Mouse (Mus musculus) frontal cortex, postnatal 36 days (tissue): ENCODE results near the gene Nup107.

ENCODE experiments used
- DNase-seq, 2 experiments: peaks; one replicate each; pipeline ENCODE4 v3.0.0; 2022; ENCODE audit warnings: low spot score in 2 of 2

The Nup107 gene

DNA sequence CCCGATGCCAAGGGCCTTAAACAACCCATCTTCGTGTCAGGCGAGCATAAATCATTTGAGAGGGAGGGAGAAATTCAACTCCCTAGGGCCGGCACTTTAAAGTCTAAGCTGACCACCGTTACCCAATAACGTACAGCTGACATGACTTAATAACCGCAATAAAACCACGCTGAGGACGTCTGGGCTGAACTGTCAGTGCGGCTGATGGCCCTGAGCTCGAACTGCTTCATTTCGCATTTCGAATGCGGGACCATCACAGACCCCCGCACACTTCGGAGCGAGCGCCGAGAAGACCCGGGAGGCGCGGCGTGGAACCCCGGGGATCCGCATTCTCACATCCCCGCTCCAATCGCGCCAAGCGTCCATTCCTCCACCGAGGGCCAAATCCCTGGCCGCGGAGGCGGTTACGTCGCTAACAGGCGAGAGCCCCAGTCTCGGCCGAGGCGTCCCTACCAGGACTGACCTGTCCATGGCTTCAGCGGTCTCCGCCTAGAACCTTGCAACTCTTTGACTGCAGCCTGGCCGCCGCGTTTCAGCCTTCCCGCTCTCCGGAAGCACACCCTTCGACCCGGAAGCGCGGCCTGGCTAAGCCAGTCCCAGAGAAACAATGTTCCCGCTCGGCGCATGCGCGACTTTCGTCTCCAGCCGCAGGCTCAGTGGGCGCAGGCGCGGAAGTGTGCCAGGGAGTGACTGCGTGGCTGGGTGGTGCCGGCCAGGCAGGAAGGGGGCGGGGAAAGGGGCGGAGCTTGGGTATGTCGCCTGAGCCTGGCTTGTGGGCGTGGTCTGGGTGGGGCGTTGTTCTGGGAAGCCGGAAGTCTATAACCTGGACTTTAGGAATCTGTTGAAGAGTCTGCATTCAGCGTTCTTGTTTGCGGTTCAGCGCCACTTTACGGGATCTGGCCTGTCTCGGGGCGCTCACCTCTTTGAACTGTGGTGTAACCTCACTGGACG lies at the start of gene Nup107:
Gene Nup107 (minus strand): TSS at position 565 of the 951 bp plus-strand sequence.
- DNase-seq: peak; percentile 100

GRCm38 (mm10) chr10:117841765-117842164 lies 49.3 kb upstream of the Nup107 start:
- no peak for DNase-seq

- no peak for DNase-seq
Observed at GRCm38 (mm10) chr10:117840431-117840995, 48.0 kb upstream of the Nup107 start.

DNA sequence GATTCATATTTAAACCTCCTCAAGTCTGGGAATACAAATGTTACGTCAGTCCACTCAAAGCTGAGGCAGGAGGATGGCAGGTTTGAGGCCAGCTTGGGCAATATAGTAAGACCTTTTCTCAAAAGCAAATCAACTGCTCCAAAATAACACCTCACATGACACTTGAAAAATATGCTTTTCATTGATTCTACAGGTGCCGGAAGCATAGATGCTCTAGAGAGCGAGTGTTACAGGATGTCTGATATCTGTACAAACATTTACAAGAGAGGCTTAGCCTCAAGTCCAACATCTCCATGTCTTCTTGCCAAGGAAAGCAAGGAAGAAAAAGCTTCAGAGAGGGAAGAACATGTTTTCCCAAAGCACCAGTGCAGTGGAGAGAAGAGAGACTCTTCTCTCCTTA lies 47.2 kb upstream of the Nup107 start:
- no peak for DNase-seq

GRCm38 (mm10) chr10:117838924-117839323 lies 46.4 kb upstream of the Nup107 start:
- no peak for DNase-seq

- DNase-seq: no peak
Observed at GRCm38 (mm10) chr10:117836354-117836753, 43.8 kb upstream of the Nup107 start.

DNA sequence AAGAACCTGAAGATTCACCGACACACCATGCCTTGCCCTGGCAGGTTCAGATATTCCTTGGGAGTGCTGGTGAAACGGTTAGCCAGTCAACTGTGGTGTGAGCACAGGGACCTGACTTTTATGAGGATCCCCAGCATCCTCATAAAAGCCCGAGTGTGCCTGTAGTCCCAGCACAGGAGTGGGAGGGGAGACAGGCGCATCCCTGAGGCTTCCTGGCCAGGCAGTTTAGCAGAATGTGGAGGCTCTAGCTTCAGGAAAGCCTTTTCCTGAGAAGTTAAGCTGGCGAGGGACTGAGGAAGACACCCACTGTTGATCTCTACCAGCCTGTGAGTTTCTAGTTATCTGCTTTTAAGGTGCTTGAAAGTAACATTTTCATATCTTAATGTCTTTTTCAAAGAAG lies 42.9 kb upstream of the Nup107 start:
- DNase-seq: no peak

GRCm38 (mm10) chr10:117830797-117831196 lies 38.3 kb upstream of the Nup107 start:
- DNase-seq: no peak

- DNase-seq: no peak
Observed at GRCm38 (mm10) chr10:117829472-117830155, 37.1 kb upstream of the Nup107 start.

GRCm38 (mm10) chr10:117829022-117829421 lies 36.5 kb upstream of the Nup107 start:
- no peak for DNase-seq

DNA sequence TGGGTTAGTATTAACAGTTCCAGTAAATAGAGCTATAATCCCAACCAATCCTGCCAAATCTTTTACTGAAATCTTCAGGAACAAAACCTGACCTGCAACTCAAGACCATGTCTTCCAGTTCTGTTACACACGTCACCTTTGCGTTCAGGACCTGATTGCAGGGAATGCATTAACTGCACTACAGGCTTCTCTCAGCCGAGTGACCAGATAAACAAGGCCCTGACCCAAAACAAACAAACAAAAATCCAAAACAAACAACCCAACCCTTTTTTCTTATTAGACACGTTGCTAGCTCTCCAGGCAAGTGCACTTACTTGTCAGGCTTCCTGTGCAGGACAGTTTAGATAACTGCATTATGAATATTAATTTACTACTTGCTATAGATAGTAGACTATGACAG lies 36.0 kb upstream of the Nup107 start:
- no peak for DNase-seq

DNA sequence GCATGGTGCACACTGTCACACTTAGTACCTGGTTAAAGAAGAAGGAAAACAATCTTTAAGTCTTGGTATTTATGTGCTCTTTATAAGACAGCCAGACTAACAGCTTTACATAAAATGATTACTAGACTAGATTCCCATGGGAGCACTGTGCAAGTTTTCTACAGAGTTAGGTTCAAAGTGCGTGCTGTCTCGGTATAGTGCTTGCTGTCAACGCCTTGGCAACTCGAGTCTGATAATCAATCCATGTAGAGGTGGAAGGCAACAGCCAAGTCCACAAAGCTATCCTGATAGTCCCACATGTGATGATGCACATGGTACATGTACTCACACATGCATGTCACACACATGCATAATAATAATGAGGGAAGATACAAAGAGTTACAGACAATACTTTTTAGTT lies 32.1 kb upstream of the Nup107 start:
- no peak for DNase-seq

GRCm38 (mm10) chr10:117824139-117824538 lies 31.6 kb upstream of the Nup107 start:
- no peak for DNase-seq

DNA sequence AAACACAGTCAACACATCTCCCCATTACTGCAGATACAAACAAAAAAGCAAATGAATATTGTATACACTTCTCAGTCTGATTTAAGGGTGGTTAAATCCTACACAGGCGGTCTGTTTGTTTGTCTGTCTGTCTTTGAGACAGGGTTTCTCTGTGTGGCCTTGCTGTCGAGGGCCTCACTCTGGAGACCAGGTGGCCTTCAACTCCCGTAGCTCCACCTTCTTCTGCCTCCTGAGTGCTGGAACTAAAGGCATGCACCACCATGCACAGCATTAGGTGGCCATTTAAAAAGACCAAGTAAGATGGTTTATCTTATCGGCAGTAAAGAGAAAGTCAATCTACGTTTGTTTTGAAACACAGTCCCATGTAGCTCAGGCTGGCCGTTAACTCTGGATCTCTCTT lies 30.8 kb upstream of the Nup107 start:
- DNase-seq: no peak

DNA sequence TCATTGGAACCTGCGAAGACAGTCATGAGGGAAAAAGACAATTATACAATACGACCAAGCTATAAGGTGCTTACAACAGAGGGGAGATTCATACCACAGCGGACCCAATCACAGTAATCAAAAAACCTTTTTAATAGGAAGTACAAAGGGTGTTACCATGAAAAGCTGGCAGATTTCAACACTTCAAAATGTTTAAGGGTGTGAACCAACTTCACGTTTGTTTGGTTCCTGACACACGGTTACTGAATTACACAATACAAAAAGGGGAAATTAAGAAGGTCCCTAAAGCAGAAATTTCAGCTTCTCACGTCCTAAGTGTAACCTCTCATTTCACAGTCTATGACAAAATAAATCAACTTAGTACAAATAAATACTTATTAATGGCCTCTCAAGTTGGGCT lies 26.1 kb upstream of the Nup107 start:
- DNase-seq: no peak

DNA sequence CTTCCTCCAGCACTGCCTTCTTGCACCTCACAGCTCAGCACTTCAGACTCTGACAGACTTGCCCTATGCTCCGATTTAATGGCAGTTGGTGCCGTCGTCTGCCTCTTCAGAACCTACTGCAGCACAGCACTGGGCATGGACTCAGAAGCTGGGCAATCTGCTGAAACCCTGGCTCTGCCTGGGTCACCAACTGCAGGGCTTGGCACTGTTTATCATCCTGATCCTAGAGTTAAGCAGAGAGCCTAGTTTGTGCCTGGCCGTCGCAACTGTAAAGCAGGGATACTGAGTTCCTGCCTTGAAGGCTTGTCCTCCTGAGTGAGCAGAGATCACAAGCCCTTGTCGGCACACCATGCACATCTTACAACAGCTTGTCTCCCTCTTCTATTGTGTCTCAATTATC lies 24.2 kb upstream of the Nup107 start:
- DNase-seq: no peak

- no peak for DNase-seq
Observed at GRCm38 (mm10) chr10:117812501-117812900, 20.0 kb upstream of the Nup107 start.

DNA sequence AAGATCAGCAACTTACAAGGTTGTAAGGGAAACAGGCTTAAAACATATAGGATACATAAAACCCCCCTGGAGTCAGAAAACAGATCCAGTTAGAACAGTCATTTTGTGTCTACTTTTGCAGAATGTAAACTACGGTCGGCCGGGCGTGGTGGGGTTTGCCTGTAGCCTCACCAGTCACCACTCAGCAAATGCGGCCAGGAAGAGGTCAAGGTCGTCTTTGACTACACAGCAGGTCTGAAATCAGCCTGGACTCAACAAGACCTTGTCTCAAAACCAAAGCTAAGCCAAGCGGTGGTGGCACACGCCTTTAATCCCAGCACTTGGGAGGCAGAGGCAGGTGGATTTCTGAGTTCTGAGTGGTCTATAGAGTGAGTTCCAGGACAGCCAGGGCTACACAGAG lies 19.1 kb upstream of the Nup107 start:
- no peak for DNase-seq

DNA sequence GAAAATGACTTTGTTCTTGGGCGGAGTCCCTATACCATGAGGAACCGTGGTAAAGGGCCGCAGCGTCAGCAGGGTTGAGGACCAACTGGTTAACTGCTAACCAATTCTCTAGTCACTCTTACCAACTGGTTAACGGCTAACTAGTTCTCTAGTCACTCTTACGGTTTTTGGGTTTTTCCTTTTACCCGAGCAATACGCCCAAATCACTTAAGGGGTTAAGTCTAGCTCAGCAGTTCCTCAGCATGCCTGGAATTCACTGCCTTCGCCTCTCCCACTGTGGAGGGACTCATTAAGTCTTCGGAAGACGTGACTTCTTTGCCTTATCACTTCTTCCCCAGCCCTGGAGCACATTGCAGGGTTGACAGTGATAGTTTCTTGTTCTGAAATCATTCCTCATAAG lies 18.0 kb upstream of the Nup107 start:
- no peak for DNase-seq

DNA sequence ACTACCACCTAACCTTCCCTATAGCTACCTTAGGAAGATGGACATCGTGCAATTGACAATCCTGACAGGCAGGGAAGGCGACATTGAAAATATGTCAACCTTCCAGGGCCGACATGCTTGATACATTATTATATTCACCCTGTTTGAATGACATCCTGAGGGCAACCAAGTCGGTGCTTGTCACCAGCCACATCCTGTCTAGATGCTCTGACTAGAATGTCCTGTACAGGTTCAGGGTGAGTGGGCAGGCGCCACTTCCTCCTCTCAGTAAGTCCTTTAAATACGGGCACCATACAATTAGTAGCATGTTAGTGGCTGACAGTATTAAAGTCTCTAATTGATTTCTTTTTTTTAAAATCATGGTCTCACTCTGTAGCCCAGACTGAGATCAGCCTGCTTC lies 15.6 kb upstream of the Nup107 start:
- DNase-seq: no peak

DNA sequence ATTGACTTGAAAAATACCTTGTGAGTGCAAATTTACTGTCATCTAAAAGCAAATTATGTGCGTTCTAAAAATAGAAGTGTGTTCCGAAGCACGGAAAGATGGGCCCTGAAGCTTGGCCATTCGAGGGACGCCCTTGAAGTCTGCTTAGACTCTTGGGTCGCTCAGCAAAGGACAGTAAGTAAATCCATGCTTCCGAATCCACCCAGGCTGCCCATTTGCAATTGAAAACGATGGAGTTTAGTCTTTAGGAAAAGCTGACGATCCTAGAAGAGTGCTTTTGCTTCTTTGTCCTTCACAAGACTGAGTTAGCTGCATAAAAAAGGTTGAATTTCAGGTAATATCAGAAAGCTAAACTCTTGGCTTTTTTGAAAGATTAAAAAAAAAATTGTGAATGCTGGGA lies 13.4 kb upstream of the Nup107 start:
- DNase-seq: no peak
